Mouse (Mus musculus): ENCODE measurements around the gene Zfp599. TPM values are rescaled to one million over a fixed set of nuclear protein-coding genes. Genes with fewer than 3 reads are reported as not detected.

Gene Zfp599
- polyA plus RNA-seq, 1 experiment from 2014 or later: 4.1 TPM

GRCm38 (mm10) chr9:22224066-22224465, 35.6 kb downstream of the Zfp599 start:
- Histone ChIP-seq H3K4me3 (no peak overlapping the region), H3K9me3 (replicated peaks) (no peaks in the 10 kb centered on the region), H3K4me2 (no peak overlapping the region), H3K27ac (ENCODE audit: poor library complexity, severe bottlenecking) (no peak overlapping the region), H3K36me3 (peaks cover 4% of the 10 kb centered on the region; the same call in 1 of the 2 replicates), H3K27me3 (replicated peaks) (no peaks in the 10 kb centered on the region), H3K4me1 (replicated peaks) (peaks cover 8% of the 10 kb centered on the region; the same call in 1 of the 2 replicates), H3K9ac (no peak overlapping the region)
- WGBS: 91% methylated on average over 4 of the region's 4 CpGs
- no peak for ATAC-seq (ENCODE audit: insufficient number of reproducible peaks, low FRiP score)

- 0 out of 2 replicates have a peak, but pooled peaks cover 2% of the 10 kb centered on the region for H3K9me3 ChIP-seq (replicated peaks)
- no peak overlapping the region for H3K4me2 ChIP-seq
- no peak overlapping the region for H3K27ac ChIP-seq (ENCODE audit: poor library complexity, severe bottlenecking)
- H3K4me1 ChIP-seq (replicated peaks): no peaks in the 10 kb centered on the region
- no peak overlapping the region for H3K4me3 ChIP-seq
- no peak overlapping the region for H3K9ac ChIP-seq
- H3K36me3 ChIP-seq: no peaks in the 10 kb centered on the region
- no peak for ATAC-seq (ENCODE audit: insufficient number of reproducible peaks, low FRiP score)
- WGBS: 40% methylated on average over 8 of the region's 8 CpGs
- H3K27me3 ChIP-seq (replicated peaks): no peaks in the 10 kb centered on the region
Observed at GRCm38 (mm10) chr9:22217858-22218493, 41.7 kb downstream of the Zfp599 start.

GRCm38 (mm10) chr9:22216705-22217104, 43.0 kb downstream of the Zfp599 start:
- no peaks in the 10 kb centered on the region for H3K36me3 ChIP-seq
- 0 out of 2 replicates have a peak, but pooled peaks cover 2% of the 10 kb centered on the region for H3K9me3 ChIP-seq (replicated peaks)
- no peaks in the 10 kb centered on the region for H3K4me1 ChIP-seq (replicated peaks)
- 43% methylated on average over 3 of the region's 3 CpGs for WGBS
- H3K27me3 ChIP-seq (replicated peaks): no peaks in the 10 kb centered on the region
- no peak overlapping the region for H3K4me3 ChIP-seq
- H3K9ac ChIP-seq: no peak overlapping the region
- ATAC-seq (ENCODE audit: insufficient number of reproducible peaks, low FRiP score): no peak
- H3K4me2 ChIP-seq: no peak overlapping the region
- no peak overlapping the region for H3K27ac ChIP-seq (ENCODE audit: poor library complexity, severe bottlenecking)

GRCm38 (mm10) chr9:22214549-22214948, 45.1 kb downstream of the Zfp599 start:
- no peaks in the 10 kb centered on the region for H3K36me3 ChIP-seq
- no peak overlapping the region for H3K9ac ChIP-seq
- 0 out of 2 replicates have a peak, but pooled peaks cover 2% of the 10 kb centered on the region for H3K9me3 ChIP-seq (replicated peaks)
- 81% methylated on average over 2 of the region's 2 CpGs for WGBS
- no peak for ATAC-seq (ENCODE audit: insufficient number of reproducible peaks, low FRiP score)
- no peak overlapping the region for H3K4me3 ChIP-seq
- no peaks in the 10 kb centered on the region for H3K27me3 ChIP-seq (replicated peaks)
- H3K4me1 ChIP-seq (replicated peaks): no peaks in the 10 kb centered on the region
- H3K27ac ChIP-seq (ENCODE audit: poor library complexity, severe bottlenecking): no peak overlapping the region
- no peak overlapping the region for H3K4me2 ChIP-seq

- Histone ChIP-seq H3K4me2 (no peak overlapping the region), H3K9me3 (replicated peaks) (0 out of 2 replicates have a peak, but pooled peaks cover 2% of the 10 kb centered on the region), H3K4me1 (replicated peaks) (no peaks in the 10 kb centered on the region), H3K9ac (no peak overlapping the region), H3K27ac (ENCODE audit: poor library complexity, severe bottlenecking) (no peak overlapping the region), H3K4me3 (no peak overlapping the region), H3K36me3 (no peaks in the 10 kb centered on the region), H3K27me3 (replicated peaks) (no peaks in the 10 kb centered on the region)
- ATAC-seq (ENCODE audit: insufficient number of reproducible peaks, low FRiP score): no peak
- WGBS: 43% methylated on average over 2 of the region's 2 CpGs
Observed at GRCm38 (mm10) chr9:22213785-22214194, 45.9 kb downstream of the Zfp599 start.

Other genes with a start within 250 kb of the Zfp599 start
- 0.13 and 0.40 TPM in 2 replicates for gene Elavl3, start 207.9 kb downstream of the Zfp599 start, polyA plus RNA-seq (2016; fragmentation: Nextera tagmentation; extraction: Ambion mirVana)
- gene Gm49318, start 188.6 kb downstream of the Zfp599 start, polyA plus RNA-seq (2016; fragmentation: Nextera tagmentation; extraction: Ambion mirVana): not detected in 2 replicates
- gene Zfp653, start 188.5 kb downstream of the Zfp599 start, polyA plus RNA-seq (2016; fragmentation: Nextera tagmentation; extraction: Ambion mirVana): 9.8 and 10.0 TPM in 2 replicates
- 49.3 and 51.4 TPM in 2 replicates for gene Ecsit, start 174.5 kb downstream of the Zfp599 start, polyA plus RNA-seq (2016; fragmentation: Nextera tagmentation; extraction: Ambion mirVana)
- gene Cnn1, start 160.7 kb downstream of the Zfp599 start, polyA plus RNA-seq (2016; fragmentation: Nextera tagmentation; extraction: Ambion mirVana): 391 and 421 TPM in 2 replicates
- gene Elof1, start 142.7 kb downstream of the Zfp599 start, polyA plus RNA-seq (2016; fragmentation: Nextera tagmentation; extraction: Ambion mirVana): 102 and 104 TPM in 2 replicates
- gene Acp5, start 124.2 kb downstream of the Zfp599 start, polyA plus RNA-seq (2016; fragmentation: Nextera tagmentation; extraction: Ambion mirVana): 28.9 and 31.6 TPM in 2 replicates
- gene Pigyl, start 103.0 kb downstream of the Zfp599 start, polyA plus RNA-seq (2016; fragmentation: Nextera tagmentation; extraction: Ambion mirVana): 43.8 and 45.2 TPM in 2 replicates
- gene Zfp872, start 71.8 kb downstream of the Zfp599 start, polyA plus RNA-seq (2016; fragmentation: Nextera tagmentation; extraction: Ambion mirVana): 0.17 TPM in 1 of 2 replicates, not detected in the other
- gene Zfp809, start 34.2 kb downstream of the Zfp599 start, polyA plus RNA-seq (2016; fragmentation: Nextera tagmentation; extraction: Ambion mirVana): 19.1 and 20.0 TPM in 2 replicates
- 14.4 and 15.9 TPM in 2 replicates for gene Zfp810, start 47.8 kb upstream of the Zfp599 start, polyA plus RNA-seq (2016; fragmentation: Nextera tagmentation; extraction: Ambion mirVana)
- gene Anln, start 129.3 kb upstream of the Zfp599 start, polyA plus RNA-seq (2016; fragmentation: Nextera tagmentation; extraction: Ambion mirVana): 62.3 and 65.6 TPM in 2 replicates
- gene 9530077C05Rik, start 151.6 kb upstream of the Zfp599 start, polyA plus RNA-seq (2016; fragmentation: Nextera tagmentation; extraction: Ambion mirVana): 2.0 and 2.5 TPM in 2 replicates
- not detected in 2 replicates for gene Gm17545, start 194.4 kb upstream of the Zfp599 start, polyA plus RNA-seq (2016; fragmentation: Nextera tagmentation; extraction: Ambion mirVana)
- 48.1 and 51.6 TPM in 2 replicates for gene Rp9, start 209.8 kb upstream of the Zfp599 start, polyA plus RNA-seq (2016; fragmentation: Nextera tagmentation; extraction: Ambion mirVana)
- 7.8 and 8.0 TPM in 2 replicates for gene Bbs9, start 215.8 kb upstream of the Zfp599 start, polyA plus RNA-seq (2016; fragmentation: Nextera tagmentation; extraction: Ambion mirVana)

Measured in heart, embryonic 12.5 days (tissue).